Mouse (Mus musculus): ENCODE data around the gene Fitm1. TPM values are rescaled to one million over a fixed set of nuclear protein-coding genes. Genes with fewer than 3 reads are reported as not detected.

The Fitm1 gene
- polyA plus RNA-seq, 1 experiment = 12.8 TPM

DNA sequence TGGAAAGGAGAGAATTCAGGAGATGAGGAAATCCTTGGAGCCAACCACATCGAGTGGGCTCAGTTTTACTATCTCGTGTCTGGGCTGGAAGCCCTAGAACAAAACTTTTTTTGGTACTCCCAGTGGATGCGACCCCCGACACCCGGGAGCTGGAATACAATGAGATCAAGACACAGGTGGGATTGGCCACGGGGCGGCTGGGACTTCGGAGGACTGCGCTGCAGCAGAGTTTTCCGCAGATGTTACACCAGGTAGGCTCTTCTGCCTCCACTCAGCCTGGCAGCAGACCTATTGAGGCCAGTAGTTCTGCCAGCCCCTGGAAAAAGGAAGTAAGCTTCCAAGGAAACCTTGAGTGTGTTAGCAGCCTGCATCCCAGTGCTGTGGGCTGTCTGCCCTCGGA is 12.2 kb upstream of the Fitm1 start:
- no peaks in the 10 kb centered on the region for H3K27me3 ChIP-seq (ENCODE audit: control insufficient read depth, insufficient read depth, insufficient read length)
- H3K79me2 ChIP-seq (ENCODE audit: control insufficient read depth, insufficient read depth) = no peaks in the 10 kb centered on the region
- no peak overlapping the region for H3K4me2 ChIP-seq (ENCODE audit: low read depth)
- H3K4me3 ChIP-seq = no peak overlapping the region
- peaks cover 22% of the 10 kb centered on the region for H3K36me3 ChIP-seq (ENCODE audit: control insufficient read depth, insufficient read depth)
- no peak overlapping the region for H3ac ChIP-seq (ENCODE audit: control insufficient read depth, insufficient read length)
- TF ChIP-seq MYOD1 (IDR thresholded peaks at IDR 0.05; ENCODE audit: control insufficient read depth in 1 of 3, insufficient read length in 2 of 3, low read depth in 2 of 3) (no peak), MAX (IDR thresholded peaks at IDR 0.05; ENCODE audit: low read depth) (no peak)

DNA sequence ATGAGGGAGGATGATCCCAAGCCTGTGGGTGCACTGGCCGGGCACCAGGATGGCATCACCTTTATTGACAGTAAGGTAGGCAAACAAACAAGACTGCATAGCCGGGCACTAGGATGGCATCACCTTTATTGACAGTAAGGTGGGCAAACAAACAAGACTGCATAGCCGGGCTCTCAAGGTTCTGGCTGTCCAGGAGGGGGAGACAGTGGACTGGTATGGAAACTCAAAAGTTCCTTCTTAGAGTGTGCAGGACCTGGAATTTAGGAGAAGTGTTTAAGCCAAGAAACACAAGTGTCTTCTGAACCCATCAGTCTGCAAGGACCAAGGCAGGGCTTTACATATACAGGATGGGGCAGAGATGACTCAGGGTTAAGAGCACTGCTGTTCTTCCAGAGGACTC is 9.7 kb upstream of the Fitm1 start:
- Histone ChIP-seq H3K27me3 (ENCODE audit: control insufficient read depth, insufficient read depth, insufficient read length) (no peaks in the 10 kb centered on the region), H3K4me2 (ENCODE audit: low read depth) (no peak overlapping the region), H3K36me3 (ENCODE audit: control insufficient read depth, insufficient read depth) (peaks cover 22% of the 10 kb centered on the region), H3K79me2 (ENCODE audit: control insufficient read depth, insufficient read depth) (no peaks in the 10 kb centered on the region), H3K4me3 (no peak overlapping the region), H3ac (ENCODE audit: control insufficient read depth, insufficient read length) (no peak overlapping the region)
- no peak for TF ChIP-seq MAX (IDR thresholded peaks at IDR 0.05; ENCODE audit: low read depth)
- TF ChIP-seq TCF3 (IDR thresholded peaks at IDR 0.05; ENCODE audit: insufficient read length, low read depth) = no peak
- TF ChIP-seq MYOD1 (IDR thresholded peaks at IDR 0.05; ENCODE audit: control insufficient read depth in 1 of 3, insufficient read length in 2 of 3, low read depth in 2 of 3) = no peak
- no peak for TF ChIP-seq REST (IDR thresholded peaks at IDR 0.05; ENCODE audit: insufficient read depth, insufficient read length)
- TF ChIP-seq MYOG (IDR thresholded peaks at IDR 0.05; ENCODE audit: control insufficient read depth in 1 of 3, insufficient read depth in 1 of 3, insufficient read length in 2 of 3, low read depth in 2 of 3) = no peak
- TF ChIP-seq SRF (IDR thresholded peaks at IDR 0.05; ENCODE audit: control insufficient read depth, insufficient read length, low read depth) = no peak
- no peak for TF ChIP-seq TCF12 (IDR thresholded peaks at IDR 0.05; ENCODE audit: insufficient read depth, poor library complexity, severe bottlenecking)
- no peak for TF ChIP-seq POLR2A (IDR thresholded peaks at IDR 0.05; ENCODE audit: insufficient read length, low read depth)
- no peak for TF ChIP-seq POLR2AphosphoS2 (IDR thresholded peaks at IDR 0.05; ENCODE audit: insufficient read length, low read depth)
- TF ChIP-seq CEBPB (IDR thresholded peaks at IDR 0.05; ENCODE audit: insufficient read depth, poor library complexity, severe bottlenecking) = no peak
- TF ChIP-seq USF1 (IDR thresholded peaks at IDR 0.05; ENCODE audit: low read depth) = no peak
- TF ChIP-seq E2F4 (IDR thresholded peaks at IDR 0.05; ENCODE audit: insufficient read depth) = no peak

DNA sequence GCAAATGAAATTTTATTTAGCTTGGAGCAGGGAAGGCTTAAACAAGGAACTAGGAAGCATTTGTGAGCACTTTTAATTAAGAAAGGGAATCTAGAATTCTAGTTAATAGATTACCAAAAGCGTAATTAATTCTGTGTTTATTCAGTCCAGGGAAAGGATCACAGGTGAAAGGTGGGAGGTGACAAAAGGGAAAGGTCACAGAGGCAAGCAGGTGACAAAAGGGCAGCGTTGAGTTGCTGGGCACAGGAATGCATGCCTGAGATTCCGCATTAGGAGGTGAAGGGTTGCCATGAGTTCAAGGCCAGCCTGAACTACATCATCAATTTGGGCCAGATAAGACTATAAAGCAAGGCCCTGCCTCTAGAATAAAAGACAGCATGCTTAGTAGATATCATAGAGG is 7.9 kb upstream of the Fitm1 start:
- Histone ChIP-seq H3K4me2 (ENCODE audit: low read depth) (no peak overlapping the region), H3K79me2 (ENCODE audit: control insufficient read depth, insufficient read depth) (no peaks in the 10 kb centered on the region), H3K36me3 (ENCODE audit: control insufficient read depth, insufficient read depth) (peaks cover 22% of the 10 kb centered on the region), H3K27me3 (ENCODE audit: control insufficient read depth, insufficient read depth, insufficient read length) (no peaks in the 10 kb centered on the region), H3ac (ENCODE audit: control insufficient read depth, insufficient read length) (no peak overlapping the region), H3K4me3 (no peak overlapping the region)
- TF ChIP-seq SRF (IDR thresholded peaks at IDR 0.05; ENCODE audit: control insufficient read depth, insufficient read length, low read depth) (no peak), E2F4 (IDR thresholded peaks at IDR 0.05; ENCODE audit: insufficient read depth) (no peak), TCF12 (IDR thresholded peaks at IDR 0.05; ENCODE audit: insufficient read depth, poor library complexity, severe bottlenecking) (no peak), MAX (IDR thresholded peaks at IDR 0.05; ENCODE audit: low read depth) (no peak), TCF3 (IDR thresholded peaks at IDR 0.05; ENCODE audit: insufficient read length, low read depth) (no peak)

DNA sequence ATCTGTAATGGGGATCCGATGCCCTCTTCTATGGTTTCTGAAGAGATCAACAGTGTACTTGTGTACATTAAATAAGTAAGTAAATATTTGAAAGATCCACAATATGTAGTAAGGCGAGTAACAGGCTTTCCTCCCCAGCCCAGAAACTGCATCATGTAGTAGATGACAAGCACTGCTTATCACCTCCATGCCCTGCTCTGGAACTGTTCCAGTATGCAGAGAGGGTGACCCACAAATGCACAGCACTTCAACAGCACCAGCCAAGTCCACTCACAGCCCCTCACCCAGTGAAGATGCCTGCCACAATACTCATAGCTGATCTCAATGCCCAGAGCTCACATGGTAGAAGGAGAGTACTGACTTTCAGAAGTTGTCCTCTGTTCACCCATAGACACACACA is 4.8 kb upstream of the Fitm1 start:
- no peak for TF ChIP-seq MYOG (IDR thresholded peaks at IDR 0.05; ENCODE audit: control insufficient read depth in 1 of 3, insufficient read depth in 1 of 3, insufficient read length in 2 of 3, low read depth in 2 of 3)
- no peak for TF ChIP-seq POLR2AphosphoS2 (IDR thresholded peaks at IDR 0.05; ENCODE audit: insufficient read length, low read depth)
- no peak for TF ChIP-seq USF1 (IDR thresholded peaks at IDR 0.05; ENCODE audit: low read depth)
- TF ChIP-seq CEBPB (IDR thresholded peaks at IDR 0.05; ENCODE audit: insufficient read depth, poor library complexity, severe bottlenecking) = no peak
- no peak for TF ChIP-seq E2F4 (IDR thresholded peaks at IDR 0.05; ENCODE audit: insufficient read depth)
- Histone ChIP-seq H3ac (ENCODE audit: control insufficient read depth, insufficient read length) (no peak overlapping the region), H3K36me3 (ENCODE audit: control insufficient read depth, insufficient read depth) (peaks cover 11% of the 10 kb centered on the region), H3K27me3 (ENCODE audit: control insufficient read depth, insufficient read depth, insufficient read length) (no peaks in the 10 kb centered on the region), H3K4me3 (no peak overlapping the region), H3K79me2 (ENCODE audit: control insufficient read depth, insufficient read depth) (no peaks in the 10 kb centered on the region), H3K4me2 (ENCODE audit: low read depth) (no peak overlapping the region)

DNA sequence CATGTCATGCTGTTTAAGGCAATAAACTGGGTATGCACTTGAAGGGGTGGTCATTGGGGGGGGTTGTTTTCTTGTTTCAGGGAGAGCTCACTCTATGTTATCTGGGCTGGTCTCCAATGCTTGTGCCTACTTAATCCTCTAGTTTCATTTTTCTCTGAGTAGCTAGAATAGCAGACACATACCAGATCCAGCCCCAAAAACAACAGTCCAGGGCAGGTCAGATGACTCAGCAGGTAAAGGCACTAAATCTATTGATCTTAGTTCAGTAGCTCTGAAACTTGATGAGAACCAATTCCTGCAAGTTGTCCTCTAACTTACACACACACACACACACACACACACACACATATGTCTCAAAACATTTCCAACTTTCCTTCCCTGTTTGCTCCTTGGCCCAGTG is 3.7 kb upstream of the Fitm1 start:
- TF ChIP-seq MAX (IDR thresholded peaks at IDR 0.05; ENCODE audit: low read depth) = no peak
- TF ChIP-seq MYOG (IDR thresholded peaks at IDR 0.05; ENCODE audit: control insufficient read depth in 1 of 3, insufficient read depth in 1 of 3, insufficient read length in 2 of 3, low read depth in 2 of 3) = no peak
- TF ChIP-seq REST (IDR thresholded peaks at IDR 0.05; ENCODE audit: insufficient read depth, insufficient read length) = no peak
- no peak for TF ChIP-seq SRF (IDR thresholded peaks at IDR 0.05; ENCODE audit: control insufficient read depth, insufficient read length, low read depth)
- TF ChIP-seq E2F4 (IDR thresholded peaks at IDR 0.05; ENCODE audit: insufficient read depth) = no peak
- TF ChIP-seq MYOD1 (IDR thresholded peaks at IDR 0.05; ENCODE audit: control insufficient read depth in 1 of 3, insufficient read length in 2 of 3, low read depth in 2 of 3) = no peak
- Histone ChIP-seq H3K4me2 (ENCODE audit: low read depth) (no peak overlapping the region), H3K27me3 (ENCODE audit: control insufficient read depth, insufficient read depth, insufficient read length) (no peaks in the 10 kb centered on the region)

DNA sequence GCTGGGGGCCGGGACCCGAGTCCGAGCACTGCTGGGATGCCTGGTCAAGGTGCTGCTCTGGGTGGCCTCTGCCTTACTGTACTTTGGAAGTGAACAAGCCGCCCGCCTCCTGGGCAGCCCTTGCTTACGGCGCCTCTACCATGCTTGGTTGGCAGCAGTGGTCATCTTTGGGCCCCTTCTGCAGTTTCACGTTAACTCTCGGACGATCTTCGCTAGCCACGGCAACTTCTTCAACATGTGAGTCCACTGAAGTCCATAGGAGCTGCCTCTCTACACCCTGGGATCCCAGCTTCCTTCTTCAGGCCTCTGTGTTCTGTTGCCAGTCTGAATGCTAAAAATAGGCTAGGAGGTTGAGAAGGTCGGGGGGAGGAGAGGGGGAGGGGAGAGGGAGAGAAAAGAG is 294 bp downstream of the Fitm1 start:
- TF ChIP-seq USF1 (IDR thresholded peaks at IDR 0.05; ENCODE audit: low read depth) (no peak), MYOG (IDR thresholded peaks at IDR 0.05; ENCODE audit: control insufficient read depth in 1 of 3, insufficient read depth in 1 of 3, insufficient read length in 2 of 3, low read depth in 2 of 3) (no peak), MYOD1 (IDR thresholded peaks at IDR 0.05; ENCODE audit: control insufficient read depth in 1 of 3, insufficient read length in 2 of 3, low read depth in 2 of 3) (no peak), TCF3 (IDR thresholded peaks at IDR 0.05; ENCODE audit: insufficient read length, low read depth) (no peak), CEBPB (IDR thresholded peaks at IDR 0.05; ENCODE audit: insufficient read depth, poor library complexity, severe bottlenecking) (no peak), MAX (IDR thresholded peaks at IDR 0.05; ENCODE audit: low read depth) (no peak), REST (IDR thresholded peaks at IDR 0.05; ENCODE audit: insufficient read depth, insufficient read length) (no peak), SRF (IDR thresholded peaks at IDR 0.05; ENCODE audit: control insufficient read depth, insufficient read length, low read depth) (no peak), POLR2AphosphoS2 (IDR thresholded peaks at IDR 0.05; ENCODE audit: insufficient read length, low read depth) (no peak), E2F4 (IDR thresholded peaks at IDR 0.05; ENCODE audit: insufficient read depth) (no peak), TCF12 (IDR thresholded peaks at IDR 0.05; ENCODE audit: insufficient read depth, poor library complexity, severe bottlenecking) (no peak), POLR2A (IDR thresholded peaks at IDR 0.05; ENCODE audit: insufficient read length, low read depth) (no peak)
- H3K36me3 ChIP-seq (ENCODE audit: control insufficient read depth, insufficient read depth) = no peaks in the 10 kb centered on the region
- H3K4me2 ChIP-seq (ENCODE audit: low read depth) = peak overlapping the region; percentile 13
- no peaks in the 10 kb centered on the region for H3K27me3 ChIP-seq (ENCODE audit: control insufficient read depth, insufficient read depth, insufficient read length)
- no peaks in the 10 kb centered on the region for H3K79me2 ChIP-seq (ENCODE audit: control insufficient read depth, insufficient read depth)
- H3ac ChIP-seq (ENCODE audit: control insufficient read depth, insufficient read length) = no peak overlapping the region
- no peak overlapping the region for H3K4me3 ChIP-seq

More for the DNA sequence above, 3.7 kb upstream of the Fitm1 start:
- Histone ChIP-seq H3K36me3 (ENCODE audit: control insufficient read depth, insufficient read depth) (peaks cover 8% of the 10 kb centered on the region), H3ac (ENCODE audit: control insufficient read depth, insufficient read length) (no peak overlapping the region), H3K79me2 (ENCODE audit: control insufficient read depth, insufficient read depth) (no peaks in the 10 kb centered on the region), H3K4me3 (no peak overlapping the region)
